Mouse (Mus musculus) embryonic facial prominence, embryonic 14.5 days (tissue): Measurements from ENCODE around the gene Xylb. TPM values are rescaled to one million over a fixed set of nuclear protein-coding genes. Genes with fewer than 3 reads are reported as not detected.

Experiments
- ATAC-seq: fragments of 200-750 bp; cut with Nextera tagmentation; 2 replicates; pipeline ENCODE4 v1.8.0; 2017; ENCODE audit warnings: low read depth, moderate number of reproducible peaks, moderate TSS enrichment
- DNase-seq: peaks from one replicate; pipeline ENCODE4 v3.0.0-alpha.2; 2015; ENCODE audit warnings: low spot score
- H3K27ac ChIP-seq: fragments of 300-500 bp; sonication (generic); replicated peaks from 2 replicates; pipeline ENCODE4 v1.5.1; 2014; ENCODE audit warnings: low read depth, mild to moderate bottlenecking, low read length, moderate library complexity
- H3K27me3 ChIP-seq: fragments of 300-500 bp; sonication (generic); replicated peaks from 2 replicates; pipeline ENCODE4 v1.6.1; 2014; ENCODE audit warnings: low read length; ENCODE audit not compliant: control insufficient read depth, insufficient read depth
- H3K36me3 ChIP-seq: fragments of 300-500 bp; sonication (generic); 2 replicates; pipeline ENCODE4 v1.6.1; 2014; ENCODE audit warnings: low read length, mixed read lengths; ENCODE audit not compliant: control insufficient read depth, insufficient read depth
- H3K4me1 ChIP-seq: fragments of 300-500 bp; sonication (generic); 2 replicates; pipeline ENCODE4 v1.6.1; 2014; ENCODE audit warnings: antibody characterized with exemption, low read length; ENCODE audit not compliant: control insufficient read depth, insufficient read depth
- H3K4me2 ChIP-seq: fragments of 300-500 bp; sonication (generic); 2 replicates; pipeline ENCODE4 v1.6.1; 2014; ENCODE audit warnings: low read depth, mild to moderate bottlenecking, low read length, moderate library complexity, mixed read lengths
- H3K4me3 ChIP-seq: fragments of 300-500 bp; sonication (generic); 2 replicates; pipeline ENCODE4 v1.5.1; 2014; ENCODE audit warnings: low read depth, mild to moderate bottlenecking, low read length
- H3K9ac ChIP-seq: fragments of 300-500 bp; sonication (generic); 2 replicates; pipeline ENCODE4 v1.6.1; 2014; ENCODE audit warnings: low read depth, mild to moderate bottlenecking, low read length, moderate library complexity, mixed read lengths
- H3K9me3 ChIP-seq: fragments of 300-500 bp; sonication (generic); 2 replicates; pipeline ENCODE4 v1.6.1; 2016; ENCODE audit warnings: low read length; ENCODE audit not compliant: control insufficient read depth
- WGBS: fragments of 180-500 bp; shearing (Covaris S2); extraction: QIAGEN DNeasy Blood & Tissue Kit; methylation state at CpG from one replicate; pipeline ENCODE4 v1.1.7; 2014; 5-methylcytosine and 5-hydroxymethylcytosine counted together
- polyA plus RNA-seq: library from polyadenylated mRNA; unstranded; fragments of >200 nt; fragmentation: Nextera tagmentation; extraction: Ambion mirVana; gene quantifications from 2 replicates; pipeline ENCODE4 v1.2.1, GENCODE M21; 2014

Gene Xylb
- polyA plus RNA-seq, 1 experiment from 2014 or later, result 5.0 TPM

GRCm38 (mm10) chr9:119419852-119420438 lies 62.8 kb downstream of the Xylb start:
- Histone ChIP-seq H3K4me2 (no peak overlapping the region), H3K4me1 (peaks cover 7% of the 10 kb centered on the region), H3K27me3 (no peaks in the 10 kb centered on the region), H3K9me3 (no peaks in the 10 kb centered on the region), H3K4me3 (no peak overlapping the region), H3K9ac (no peak overlapping the region), H3K27ac (no peak overlapping the region), H3K36me3 (no peaks in the 10 kb centered on the region)
- ATAC-seq, result no peak
- 82% methylated on average over 10 of the region's 12 CpGs for WGBS
- no peak for DNase-seq

GRCm38 (mm10) chr9:119425217-119425975 lies 68.2 kb downstream of the Xylb start:
- Histone ChIP-seq H3K4me1 (peaks cover 23% of the 10 kb centered on the region), H3K4me3 (no peak overlapping the region), H3K9me3 (no peaks in the 10 kb centered on the region), H3K27ac (peak overlapping the region; percentile 59), H3K27me3 (no peaks in the 10 kb centered on the region), H3K9ac (peak overlapping the region; percentile 6; the same call in 1 of the 2 replicates), H3K4me2 (no peak overlapping the region), H3K36me3 (peaks cover 15% of the 10 kb centered on the region; the same call in 1 of the 2 replicates)
- peak; percentile 87 for DNase-seq
- peak; percentile 88 for ATAC-seq
- WGBS, result 36% methylated on average over 6 of the region's 7 CpGs

DNA sequence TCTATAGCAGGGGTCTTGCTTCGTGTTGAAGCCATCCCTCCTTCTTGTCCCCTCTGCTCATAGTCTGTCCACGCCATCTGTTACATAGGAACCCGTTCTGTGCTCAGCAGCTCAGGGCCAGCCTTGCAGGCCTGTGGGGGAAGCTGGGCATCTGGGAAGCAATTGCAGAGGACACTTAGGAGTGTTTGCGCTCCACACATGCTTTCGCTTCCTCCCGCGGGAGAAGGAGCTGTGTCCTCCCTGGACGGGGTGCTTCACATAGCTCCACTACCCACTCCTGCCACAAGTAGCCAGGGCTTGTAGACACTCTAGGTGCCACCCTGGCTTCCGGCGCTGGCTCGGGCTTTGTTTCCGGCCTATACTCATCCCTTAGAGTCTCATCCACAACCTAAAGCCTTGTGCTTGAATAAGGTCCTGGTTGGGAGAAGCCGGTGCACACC lies 68.8 kb downstream of the Xylb start:
- 89% methylated on average over 13 of the region's 13 CpGs for WGBS
- Histone ChIP-seq H3K27me3 (no peaks in the 10 kb centered on the region), H3K27ac (no peak overlapping the region), H3K36me3 (peaks cover 18% of the 10 kb centered on the region; the same call in 1 of the 2 replicates), H3K4me3 (no peak overlapping the region), H3K9ac (0 out of 2 replicates have a peak overlapping the region, but pooled peaks have one; percentile 6), H3K9me3 (no peaks in the 10 kb centered on the region), H3K4me2 (no peak overlapping the region), H3K4me1 (peaks cover 23% of the 10 kb centered on the region)
- ATAC-seq (no peak), DNase-seq (no peak)

- no peak overlapping the region for H3K4me2 ChIP-seq
- H3K4me1 ChIP-seq, result peaks cover 23% of the 10 kb centered on the region
- no peak overlapping the region for H3K27ac ChIP-seq
- WGBS, result 60% methylated on average over 5 of the region's 7 CpGs
- H3K9me3 ChIP-seq, result no peaks in the 10 kb centered on the region
- DNase-seq, result no peak
- H3K36me3 ChIP-seq, result peaks cover 21% of the 10 kb centered on the region; the same call in 1 of the 2 replicates
- H3K27me3 ChIP-seq, result no peaks in the 10 kb centered on the region
- no peak for ATAC-seq
- no peak overlapping the region for H3K4me3 ChIP-seq
- H3K9ac ChIP-seq, result no peak overlapping the region
Measured at GRCm38 (mm10) chr9:119426483-119426882, 69.3 kb downstream of the Xylb start.

GRCm38 (mm10) chr9:119430311-119430710 lies 73.1 kb downstream of the Xylb start:
- Histone ChIP-seq H3K36me3 (peaks cover 57% of the 10 kb centered on the region), H3K27ac (no peak overlapping the region)
- WGBS, result 56% methylated on average over 7 of the region's 7 CpGs

DNA sequence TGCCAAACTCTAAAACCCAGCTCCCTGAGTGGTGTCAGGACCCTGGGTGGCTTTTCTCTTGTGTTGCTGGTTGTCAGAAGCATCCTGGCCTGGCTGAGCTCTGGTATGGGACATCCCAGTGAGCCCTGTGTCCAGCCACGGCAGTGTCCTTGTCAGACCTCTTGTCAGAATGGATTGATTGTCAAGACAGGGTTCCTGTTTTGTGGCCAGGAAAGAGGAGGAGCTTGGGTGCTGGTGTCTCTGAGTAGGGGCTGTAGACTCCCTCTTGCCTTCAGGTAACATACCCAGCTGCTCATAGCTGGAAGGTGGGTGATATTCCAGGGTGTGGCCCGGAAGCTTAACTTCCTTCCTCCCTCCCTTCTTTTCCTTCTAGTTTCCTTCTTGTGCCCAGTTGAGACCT lies 78.7 kb downstream of the Xylb start:
- ATAC-seq (no peak), DNase-seq (no peak)
- Histone ChIP-seq H3K4me2 (no peak overlapping the region), H3K36me3 (peaks cover 51% of the 10 kb centered on the region), H3K4me3 (no peak overlapping the region), H3K27me3 (no peaks in the 10 kb centered on the region), H3K27ac (no peak overlapping the region), H3K9me3 (no peaks in the 10 kb centered on the region), H3K4me1 (no peaks in the 10 kb centered on the region), H3K9ac (no peak overlapping the region)
- WGBS, result 79% methylated on average over 2 of the region's 2 CpGs

More at GRCm38 (mm10) chr9:119430311-119430710, 73.1 kb downstream of the Xylb start:
- no peak overlapping the region for H3K4me3 ChIP-seq
- DNase-seq (peak; percentile 88), ATAC-seq (peak; percentile 80)
- no peak overlapping the region for H3K9ac ChIP-seq
- no peak overlapping the region for H3K4me2 ChIP-seq
- H3K9me3 ChIP-seq, result no peaks in the 10 kb centered on the region
- H3K4me1 ChIP-seq, result peaks cover 13% of the 10 kb centered on the region
- H3K27me3 ChIP-seq, result no peaks in the 10 kb centered on the region

DNA sequence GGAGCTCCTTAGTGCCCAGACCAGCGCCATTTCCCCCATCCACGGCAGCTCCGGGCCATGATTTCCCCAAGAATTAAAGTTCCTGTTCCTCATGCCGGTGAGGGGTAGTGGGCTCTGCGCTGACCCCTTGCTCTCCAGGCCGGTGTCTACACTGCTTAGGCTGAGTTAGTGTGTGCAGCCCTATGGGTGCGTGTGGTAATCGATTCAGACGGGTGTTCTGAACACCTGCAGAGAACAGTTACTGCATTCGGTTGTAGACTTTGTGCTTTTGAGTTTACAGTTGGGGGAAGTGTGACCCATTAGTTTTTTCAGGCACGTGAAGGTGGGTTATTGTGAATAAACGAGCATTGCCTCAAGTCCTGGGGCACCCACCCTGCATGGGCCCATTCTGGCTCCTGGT lies 80.9 kb downstream of the Xylb start:
- H3K4me1 ChIP-seq, result no peaks in the 10 kb centered on the region
- H3K27ac ChIP-seq, result no peak overlapping the region
- peaks cover 34% of the 10 kb centered on the region for H3K36me3 ChIP-seq
- H3K9me3 ChIP-seq, result no peaks in the 10 kb centered on the region
- H3K4me3 ChIP-seq, result no peak overlapping the region
- no peak overlapping the region for H3K4me2 ChIP-seq
- DNase-seq (no peak), ATAC-seq (no peak)
- WGBS, result 89% methylated on average over 12 of the region's 12 CpGs
- no peaks in the 10 kb centered on the region for H3K27me3 ChIP-seq
- no peak overlapping the region for H3K9ac ChIP-seq

- Histone ChIP-seq H3K27me3 (no peaks in the 10 kb centered on the region), H3K36me3 (peaks cover 30% of the 10 kb centered on the region), H3K9ac (no peak overlapping the region), H3K4me3 (no peak overlapping the region), H3K9me3 (no peaks in the 10 kb centered on the region), H3K27ac (no peak overlapping the region), H3K4me1 (no peaks in the 10 kb centered on the region), H3K4me2 (no peak overlapping the region)
- DNase-seq, result no peak
- no peak for ATAC-seq
- WGBS, result 90% methylated on average over 9 of the region's 9 CpGs
Measured at GRCm38 (mm10) chr9:119438498-119439000, 81.4 kb downstream of the Xylb start.
